ENCODE assay signal across 17 mouse cellular contexts in the genomic region with DNA sequence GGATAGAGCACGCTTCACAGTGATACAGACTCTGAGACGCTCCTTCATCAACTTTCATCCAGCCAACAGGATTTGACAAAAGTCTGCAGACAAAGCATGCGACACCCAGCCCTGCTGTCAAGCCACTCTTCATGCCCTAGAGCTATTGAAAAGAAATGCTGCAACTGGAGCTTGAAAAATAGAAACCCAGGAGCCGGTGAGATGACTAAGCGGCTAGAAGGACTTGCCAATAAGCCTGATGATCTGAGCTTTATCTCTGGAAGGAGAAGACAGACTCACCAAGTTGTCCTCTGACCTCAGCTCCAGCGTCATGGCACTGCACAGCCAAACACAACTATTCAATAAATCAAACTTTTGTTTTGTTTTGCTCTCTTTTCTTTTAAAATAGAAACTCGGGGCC.
"Had no signal": no experiment of that assay in that cellular context is flagged by ENCODE, and none has a peak within 500 bp of the region (broad histone marks: within the 10 kb centered on the region; RNA-seq: fewer than 3 reads in every experiment).

No protein-coding gene starts in this region.

- H3K9me3 ChIP-seq: limb, embryonic 13.5 days; midbrain, embryonic 15.5 days; stomach, embryonic 15.5 days had no signal

- H3K4me2 ChIP-seq: limb, embryonic 13.5 days; midbrain, embryonic 11.5 days; midbrain, embryonic 15.5 days; neural tube, embryonic 13.5 days; stomach, embryonic 15.5 days had no signal

- DNase-seq: kidney, postnatal 10 days; kidney, postnatal 4 days; left cerebral cortex, postnatal 4 days; lung, adult 18-20 months; lung, postnatal 4 days; right cerebral cortex, adult 18-20 months; right cerebral cortex, postnatal 4 days; spleen, adult 18-20 months; thymus, postnatal 36 days had no signal

- H3K4me3 ChIP-seq: layer of hippocampus, adult 2 months; limb, embryonic 13.5 days; megakaryocyte, embryonic 14.5 days; midbrain, embryonic 15.5 days; neural tube, embryonic 13.5 days; stomach, embryonic 15.5 days had no signal

- H3K27me3 ChIP-seq: limb, embryonic 13.5 days; midbrain, embryonic 15.5 days; neural tube, embryonic 13.5 days; stomach, embryonic 15.5 days had no signal

- H3K36me3 ChIP-seq: limb, embryonic 13.5 days; midbrain, embryonic 15.5 days; neural tube, embryonic 13.5 days; stomach, embryonic 15.5 days had no signal

- H3K4me1 ChIP-seq: limb, embryonic 13.5 days; midbrain, embryonic 15.5 days; neural tube, embryonic 13.5 days; stomach, embryonic 15.5 days had no signal

- H3K27ac ChIP-seq: layer of hippocampus, adult 2 months; limb, embryonic 13.5 days; liver, embryonic 14.5 days; midbrain, embryonic 15.5 days; neural tube, embryonic 13.5 days; stomach, embryonic 15.5 days had no signal
